Mouse (Mus musculus): ENCODE results near the gene AC131692.1. TPM values are rescaled to one million over a fixed set of nuclear protein-coding genes. Genes with fewer than 3 reads are reported as not detected.
A peak's percentile ranks its signal among the peaks of the same experiment; 100 is the strongest.

The AC131692.1 gene
- polyA plus RNA-seq, 1 experiment from 2014 or later = not detected

- peak overlapping the region; percentile 84 for H3K4me2 ChIP-seq (replicated peaks)
- H3K9ac ChIP-seq = peak overlapping the region; percentile 83
- H3K4me1 ChIP-seq = peaks cover 43% of the 10 kb centered on the region
- H3K27me3 ChIP-seq (replicated peaks) = no peaks in the 10 kb centered on the region
- H3K27ac ChIP-seq = no peak overlapping the region
- no peak for ATAC-seq (ENCODE audit: low FRiP score, low read depth)
- H3K9me3 ChIP-seq = no peaks in the 10 kb centered on the region
- WGBS = 34% methylated on average over 5 of the region's 5 CpGs
- H3K36me3 ChIP-seq = peaks cover 34% of the 10 kb centered on the region
- peak overlapping the region; percentile 85 for H3K4me3 ChIP-seq
Observed at GRCm38 (mm10) chr19:6058513-6058912, 35.7 kb upstream of the AC131692.1 start.

- Histone ChIP-seq H3K36me3 (peaks cover 30% of the 10 kb centered on the region), H3K4me2 (replicated peaks) (peak overlapping the region; percentile 84), H3K27me3 (replicated peaks) (no peaks in the 10 kb centered on the region), H3K4me3 (peak overlapping the region; percentile 85), H3K9ac (peak overlapping the region; percentile 83; the same call in 1 of the 2 replicates), H3K9me3 (no peaks in the 10 kb centered on the region), H3K4me1 (peaks cover 44% of the 10 kb centered on the region), H3K27ac (no peak overlapping the region)
- no peak for ATAC-seq (ENCODE audit: low FRiP score, low read depth)
- WGBS = 89% methylated on average over 5 of the region's 5 CpGs
Observed at GRCm38 (mm10) chr19:6058966-6059365, 35.3 kb upstream of the AC131692.1 start.

- ATAC-seq (ENCODE audit: low FRiP score, low read depth) = peak; percentile 63; the same call in 1 of the 2 replicates
- Histone ChIP-seq H3K36me3 (peaks cover 12% of the 10 kb centered on the region; the same call in 1 of the 2 replicates), H3K4me2 (replicated peaks) (peak within 1 kb of the TSS; percentile 100), H3K9ac (peak within 1 kb of the TSS; percentile 94), H3K4me3 (peak within 1 kb of the TSS; percentile 72), H3K27ac (peak within 1 kb of the TSS; percentile 80), H3K4me1 (peaks cover 49% of the 10 kb centered on the region), H3K27me3 (replicated peaks) (no peaks in the 10 kb centered on the region), H3K9me3 (no peaks in the 10 kb centered on the region)
- WGBS = under 1% methylated on average over 58 of the region's 58 CpGs
Observed at GRCm38 (mm10) chr19:6061021-6061533, 33.1 kb upstream of the AC131692.1 start, which contains the start of gene Znhit2. Gene Znhit2 (plus strand): TSS chr19:6061192.

GRCm38 (mm10) chr19:6061641-6062302 lies 32.4 kb upstream of the AC131692.1 start:
- Histone ChIP-seq H3K27me3 (replicated peaks) (no peaks in the 10 kb centered on the region), H3K4me2 (replicated peaks) (peak overlapping the region; percentile 100), H3K4me1 (peaks cover 49% of the 10 kb centered on the region), H3K27ac (peak overlapping the region; percentile 80), H3K36me3 (peaks cover 12% of the 10 kb centered on the region; the same call in 1 of the 2 replicates), H3K9me3 (no peaks in the 10 kb centered on the region), H3K4me3 (peak overlapping the region; percentile 72), H3K9ac (peak overlapping the region; percentile 94)
- no peak for ATAC-seq (ENCODE audit: low FRiP score, low read depth)
- under 1% methylated on average over 44 of the region's 44 CpGs for WGBS

GRCm38 (mm10) chr19:6062418-6062817 lies 31.8 kb upstream of the AC131692.1 start:
- Histone ChIP-seq H3K27me3 (replicated peaks) (no peaks in the 10 kb centered on the region), H3K4me1 (peaks cover 47% of the 10 kb centered on the region), H3K9me3 (no peaks in the 10 kb centered on the region), H3K36me3 (peaks cover 12% of the 10 kb centered on the region; the same call in 1 of the 2 replicates), H3K4me2 (replicated peaks) (peak overlapping the region; percentile 100), H3K9ac (peak overlapping the region; percentile 94), H3K4me3 (peak overlapping the region; percentile 72), H3K27ac (no peak overlapping the region)
- ATAC-seq (ENCODE audit: low FRiP score, low read depth) = no peak
- 63% methylated on average over 5 of the region's 5 CpGs for WGBS

- no peak for ATAC-seq (ENCODE audit: low FRiP score, low read depth)
- Histone ChIP-seq H3K9me3 (no peaks in the 10 kb centered on the region), H3K27ac (no peak overlapping the region), H3K9ac (no peak overlapping the region), H3K27me3 (replicated peaks) (no peaks in the 10 kb centered on the region), H3K4me2 (replicated peaks) (peak overlapping the region; percentile 100; the same call in 1 of the 2 replicates), H3K4me3 (no peak overlapping the region), H3K36me3 (peaks cover 12% of the 10 kb centered on the region; the same call in 1 of the 2 replicates), H3K4me1 (peaks cover 52% of the 10 kb centered on the region)
- WGBS = 94% methylated on average over 6 of the region's 6 CpGs
Observed at GRCm38 (mm10) chr19:6063081-6063480, 31.1 kb upstream of the AC131692.1 start.

GRCm38 (mm10) chr19:6066571-6066970 lies 27.6 kb upstream of the AC131692.1 start:
- no peak for ATAC-seq (ENCODE audit: low FRiP score, low read depth)
- peaks cover 45% of the 10 kb centered on the region for H3K4me1 ChIP-seq
- 31% methylated on average over 5 of the region's 5 CpGs for whole genome bisulfite sequencing

GRCm38 (mm10) chr19:6067011-6067723 lies 27.1 kb upstream of the AC131692.1 start:
- peaks cover 40% of the 10 kb centered on the region for H3K4me1 ChIP-seq
- H3K4me3 ChIP-seq = peak overlapping the region; percentile 49
- H3K4me2 ChIP-seq (replicated peaks) = peak overlapping the region; percentile 93
- H3K27ac ChIP-seq = peak overlapping the region; percentile 74
- peak; percentile 77 for ATAC-seq (ENCODE audit: low FRiP score, low read depth)
- peak overlapping the region; percentile 64 for H3K9ac ChIP-seq
- under 1% methylated on average over 30 of the region's 30 CpGs for WGBS
- no peaks in the 10 kb centered on the region for H3K9me3 ChIP-seq
- H3K36me3 ChIP-seq = peaks cover 34% of the 10 kb centered on the region
- H3K27me3 ChIP-seq (replicated peaks) = no peaks in the 10 kb centered on the region

More at GRCm38 (mm10) chr19:6066571-6066970, 27.6 kb upstream of the AC131692.1 start:
- H3K9me3 ChIP-seq = no peaks in the 10 kb centered on the region
- peak overlapping the region; percentile 93 for H3K4me2 ChIP-seq (replicated peaks)
- peak overlapping the region; percentile 64 for H3K9ac ChIP-seq
- peak overlapping the region; percentile 49 for H3K4me3 ChIP-seq
- no peaks in the 10 kb centered on the region for H3K27me3 ChIP-seq (replicated peaks)
- peak overlapping the region; percentile 74; the same call in 1 of the 2 replicates for H3K27ac ChIP-seq
- H3K36me3 ChIP-seq = peaks cover 32% of the 10 kb centered on the region

GRCm38 (mm10) chr19:6067724-6068415 lies 26.3 kb upstream of the AC131692.1 start, which contains the start of gene Tm7sf2:
Gene Tm7sf2 (minus strand): TSS chr19:6068373.
- Histone ChIP-seq H3K9me3 (no peaks in the 10 kb centered on the region), H3K4me3 (peak within 1 kb of the TSS; percentile 49), H3K9ac (peak within 1 kb of the TSS; percentile 64), H3K4me2 (replicated peaks) (peak within 1 kb of the TSS; percentile 93), H3K27me3 (replicated peaks) (no peaks in the 10 kb centered on the region), H3K27ac (peak within 1 kb of the TSS; percentile 74), H3K36me3 (peaks cover 38% of the 10 kb centered on the region), H3K4me1 (peaks cover 32% of the 10 kb centered on the region)
- WGBS = 6% methylated on average over 33 of the region's 33 CpGs
- ATAC-seq (ENCODE audit: low FRiP score, low read depth) = peak; percentile 93

GRCm38 (mm10) chr19:6068951-6069350 lies 25.3 kb upstream of the AC131692.1 start:
- Histone ChIP-seq H3K36me3 (peaks cover 47% of the 10 kb centered on the region), H3K27ac (no peak overlapping the region), H3K4me1 (peaks cover 25% of the 10 kb centered on the region), H3K9me3 (no peaks in the 10 kb centered on the region), H3K4me2 (replicated peaks) (0 out of 2 replicates have a peak overlapping the region, but pooled peaks have one; percentile 93), H3K9ac (no peak overlapping the region), H3K27me3 (replicated peaks) (no peaks in the 10 kb centered on the region), H3K4me3 (no peak overlapping the region)
- WGBS = 79% methylated on average over 4 of the region's 4 CpGs
- no peak for ATAC-seq (ENCODE audit: low FRiP score, low read depth)

GRCm38 (mm10) chr19:6069851-6070250 lies 24.4 kb upstream of the AC131692.1 start:
- peaks cover 50% of the 10 kb centered on the region for H3K36me3 ChIP-seq
- no peak overlapping the region for H3K9ac ChIP-seq
- H3K9me3 ChIP-seq = no peaks in the 10 kb centered on the region
- no peaks in the 10 kb centered on the region for H3K27me3 ChIP-seq (replicated peaks)
- H3K4me3 ChIP-seq = no peak overlapping the region
- H3K27ac ChIP-seq = no peak overlapping the region
- no peak overlapping the region for H3K4me2 ChIP-seq (replicated peaks)
- 94% methylated on average over 10 of the region's 10 CpGs for WGBS
- no peak for ATAC-seq (ENCODE audit: low FRiP score, low read depth)
- H3K4me1 ChIP-seq = peaks cover 25% of the 10 kb centered on the region

Measured in neural tube, embryonic 12.5 days (tissue).